Mouse (Mus musculus) spleen, adult 10 weeks (tissue): Measurements from ENCODE around the gene Olfr1116. TPM values are rescaled to one million over a fixed set of nuclear protein-coding genes. Genes with fewer than 3 reads are reported as not detected.

Experiments used
- polyA plus RNA-seq: library from polyadenylated mRNA; stranded (reverse); fragments of 350-450 nt; fragmentation: Illumina TruSeq; extraction: RNeasy Lipid Tissue Mini Kit (QIAGEN cat#74804); gene quantifications from one replicate; pipeline ENCODE4 v1.2.3, GENCODE M21; 2015; ENCODE audit warnings: low replicate concordance; ENCODE audit not compliant: insufficient read depth

Olfr1116 gene
- polyA plus RNA-seq: not detected

GRCm38 (mm10) chr2:87267234-87267633 is at the start of gene Olfr1116:
Olfr1116 (plus strand) TSS chr2:87267534.

GRCm38 (mm10) chr2:87247713-87248112 is 19.6 kb upstream of the Olfr1116 start, which contains the start of gene Olfr1115:
Olfr1115 (plus strand) TSS chr2:87248013.

GRCm38 (mm10) chr2:87307281-87307680 is 39.9 kb downstream of the Olfr1116 start, which contains the start of gene Olfr1118:
Olfr1118 (plus strand) TSS chr2:87307581.

Other genes starting within 250 kb of the Olfr1116 start
- gene Olfr1104, start 240.5 kb upstream of the Olfr1116 start, polyA plus RNA-seq: not detected
- not detected for gene Olfr1105, start 231.0 kb upstream of the Olfr1116 start, polyA plus RNA-seq
- gene Olfr1106, start 215.3 kb upstream of the Olfr1116 start, polyA plus RNA-seq: not detected
- not detected for gene Olfr1107, start 191.7 kb upstream of the Olfr1116 start, polyA plus RNA-seq
- not detected for gene Olfr1109, start 171.5 kb upstream of the Olfr1116 start, polyA plus RNA-seq
- gene Olfr259, start 153.0 kb upstream of the Olfr1116 start, polyA plus RNA-seq: not detected
- gene Olfr1110, start 127.2 kb upstream of the Olfr1116 start, polyA plus RNA-seq: not detected
- gene Olfr1111, start 114.9 kb upstream of the Olfr1116 start, polyA plus RNA-seq: not detected
- gene Olfr1112, start 79.7 kb upstream of the Olfr1116 start, polyA plus RNA-seq: not detected
- gene Olfr1113, start 58.6 kb upstream of the Olfr1116 start, polyA plus RNA-seq: not detected
- not detected for gene Olfr1115, start 19.5 kb upstream of the Olfr1116 start, polyA plus RNA-seq
- gene Olfr1118, start 40.0 kb downstream of the Olfr1116 start, polyA plus RNA-seq: not detected
- not detected for gene Olfr1120, start 87.3 kb downstream of the Olfr1116 start, polyA plus RNA-seq
- gene Olfr1121, start 102.4 kb downstream of the Olfr1116 start, polyA plus RNA-seq: not detected
- not detected for gene Olfr1122, start 118.3 kb downstream of the Olfr1116 start, polyA plus RNA-seq
- gene Olfr1123, start 149.1 kb downstream of the Olfr1116 start, polyA plus RNA-seq: not detected
- gene Olfr1124, start 162.7 kb downstream of the Olfr1116 start, polyA plus RNA-seq: not detected
- gene Olfr1126, start 186.4 kb downstream of the Olfr1116 start, polyA plus RNA-seq: not detected
- gene Pramel7, start 229.6 kb downstream of the Olfr1116 start, polyA plus RNA-seq: not detected
- not detected for gene Pramel6, start 239.0 kb downstream of the Olfr1116 start, polyA plus RNA-seq